Mouse (Mus musculus) ES-Bruce4 (cell line): ENCODE measurements around the gene Ado.

Source experiments
- CTCF ChIP-seq: IDR thresholded peaks from one replicate; pipeline ENCODE4 v1.8.1; 2011; ENCODE audit warnings: low read depth, low read length
- EP300 ChIP-seq: IDR thresholded peaks from 2 replicates; pipeline ENCODE4 v1.6.1; 2011; ENCODE audit warnings: low read depth, low read length; ENCODE audit not compliant: insufficient read depth

- TF ChIP-seq EP300: no peak
- TF ChIP-seq CTCF: no peak
These were observed 20.8 kb upstream of the Ado start for GRCm38 (mm10) chr10:67569539-67569938.
